Mouse (Mus musculus) kidney, adult 8-10 months (tissue): ENCODE measurements around the gene Cep97.
"Not testable (repeated sequence)": the region's sequence is repeated elsewhere in the genome, so short reads cannot be mapped to it uniquely, and the experiment has no call there.

Experiments used
- DNase-seq, 2 experiments: peaks; one replicate each; pipeline ENCODE4 v3.0.0; 2022

Gene Cep97

DNA sequence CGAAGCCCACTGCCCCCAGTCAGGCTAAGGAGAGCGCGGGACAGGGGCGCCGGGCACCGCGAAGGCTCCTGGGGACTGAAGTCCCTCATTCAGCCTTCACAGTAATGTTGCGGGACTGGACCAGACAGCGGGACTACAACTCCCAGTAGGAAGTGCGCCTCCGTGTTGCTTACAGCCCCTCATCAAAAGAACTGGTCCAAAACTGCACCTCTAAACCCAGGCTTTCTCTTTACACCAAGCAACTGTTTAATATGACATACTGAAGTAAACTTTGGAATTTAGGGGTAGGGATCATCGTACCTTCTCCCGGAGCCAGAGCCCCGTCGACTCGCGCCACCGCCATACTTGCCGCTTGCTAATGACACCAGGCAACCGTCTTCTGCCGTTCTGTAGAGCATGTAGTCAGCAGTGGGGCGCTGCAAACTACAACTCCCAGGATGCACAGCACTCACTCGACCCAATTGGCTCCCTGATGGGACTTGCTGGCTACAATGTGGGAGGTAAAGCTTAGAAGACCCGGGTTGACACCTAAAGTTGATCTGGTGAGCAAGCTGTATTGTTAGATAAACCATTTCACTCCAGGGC lies at the start of gene Cep97:
TSS of gene Cep97 (minus strand) at position 403 of the 585 bp plus-strand sequence.
- peak; percentile 93 to 94 for DNase-seq

DNA sequence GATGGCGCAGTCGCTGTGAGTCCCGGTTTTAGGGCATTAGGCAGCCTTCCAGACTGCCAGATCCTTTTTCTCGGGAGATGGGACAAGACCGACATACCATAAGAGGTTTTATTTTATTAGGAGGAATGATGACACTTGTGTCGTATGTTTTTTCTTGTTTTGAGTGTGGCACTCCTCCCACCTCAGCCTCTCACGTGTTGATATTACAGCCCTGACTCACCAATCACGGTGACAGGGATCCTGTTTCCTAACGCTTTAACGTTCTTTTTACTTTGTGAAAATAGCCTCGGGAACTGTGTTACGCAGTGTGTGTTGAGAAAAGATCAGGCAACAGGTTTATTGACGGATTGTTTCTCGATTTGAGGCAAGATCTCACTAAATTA lies 40.2 kb upstream of the Cep97 start:
- DNase-seq: peak; percentile 50 to 52

- peak; percentile 88 to 89 for DNase-seq
Observed at GRCm38 (mm10) chr16:55974256-55974902, 39.7 kb upstream of the Cep97 start.

DNA sequence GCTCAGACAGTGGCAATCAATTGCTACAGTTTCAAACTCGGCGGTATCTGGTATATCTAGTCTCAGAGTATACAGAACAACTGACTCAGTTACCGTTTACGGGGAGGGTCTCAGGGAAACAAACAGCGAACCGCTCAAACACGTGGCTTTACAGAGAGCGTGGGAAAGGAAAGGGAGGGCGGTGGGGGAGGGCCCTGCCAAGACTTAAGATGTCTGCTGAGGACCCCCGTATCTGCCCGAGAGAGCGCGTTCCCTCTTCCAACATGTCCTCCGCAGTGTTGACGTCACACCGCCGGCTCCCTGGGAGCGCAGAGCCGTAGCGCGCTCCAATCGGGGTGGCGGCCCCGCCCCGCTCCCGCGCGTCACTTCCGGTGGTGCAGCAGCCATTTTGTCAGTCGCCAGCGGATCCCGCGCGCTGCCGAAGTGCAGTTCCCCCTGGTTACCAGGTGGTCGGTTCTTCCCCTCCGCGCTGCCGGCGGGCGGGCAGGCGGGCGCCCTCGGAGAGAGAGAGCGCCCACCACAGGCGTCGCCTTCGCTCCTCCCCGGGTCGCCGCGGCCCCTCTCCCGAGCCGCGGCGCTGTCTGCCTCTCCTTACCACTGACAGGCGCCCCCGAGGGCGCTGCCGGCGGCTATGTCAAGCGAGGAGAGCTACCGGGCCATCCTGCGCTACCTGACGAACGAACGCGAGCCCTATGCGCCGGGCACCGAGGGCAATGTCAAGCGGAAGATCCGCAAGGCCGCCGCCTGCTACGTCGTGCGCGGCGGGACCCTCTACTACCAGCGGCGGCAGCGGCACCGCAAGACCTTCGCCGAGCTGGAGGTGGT lies 39.0 kb upstream of the Cep97 start, which contains the start of gene Zbtb11:
TSS of gene Zbtb11 (plus strand) at position 453 of the 825 bp plus-strand sequence.
- peak; percentile 98 for DNase-seq

- no peak for DNase-seq
Observed at GRCm38 (mm10) chr16:55972626-55973201, 38.1 kb upstream of the Cep97 start.

DNA sequence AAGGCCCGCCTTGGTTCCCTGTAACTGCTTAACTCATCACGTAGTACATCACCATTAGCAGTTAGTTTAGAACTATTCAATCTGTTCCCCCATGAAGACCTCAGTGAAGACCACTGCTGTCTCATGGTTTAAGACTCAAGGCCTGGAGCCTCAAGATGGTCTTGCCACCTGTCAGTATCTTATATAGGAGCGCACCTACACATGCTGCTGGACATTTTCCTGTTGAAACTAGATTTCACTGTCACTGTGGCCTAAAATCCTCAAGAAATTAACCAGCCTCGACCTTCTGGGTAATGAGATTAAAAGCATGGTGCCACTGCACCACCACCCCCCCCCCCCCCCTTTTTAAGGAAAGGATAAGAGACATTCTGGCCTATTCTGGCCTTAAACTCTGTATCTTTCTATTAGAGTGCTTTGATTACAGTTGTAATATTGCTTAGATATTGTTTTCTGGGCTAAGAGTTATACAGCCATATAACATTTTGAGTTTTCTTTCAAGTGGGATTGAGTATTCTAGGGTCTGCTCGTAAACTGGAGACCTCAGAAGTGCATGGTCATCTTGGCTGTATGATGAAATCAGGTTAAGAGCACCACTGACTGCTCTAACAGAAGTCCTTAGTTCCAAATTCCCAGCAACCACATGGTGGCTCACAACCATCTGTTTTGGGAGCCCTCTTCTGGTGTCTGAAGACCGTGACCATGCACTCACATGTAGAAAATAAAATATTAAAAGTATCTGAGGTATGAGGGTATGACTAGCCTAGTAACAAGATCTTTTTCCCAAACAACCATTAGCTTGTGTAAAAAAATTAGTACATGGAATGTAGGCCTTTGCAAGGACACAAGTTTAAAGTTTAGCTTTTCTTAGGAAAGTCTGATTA lies 37.3 kb upstream of the Cep97 start:
- DNase-seq: no peak

DNA sequence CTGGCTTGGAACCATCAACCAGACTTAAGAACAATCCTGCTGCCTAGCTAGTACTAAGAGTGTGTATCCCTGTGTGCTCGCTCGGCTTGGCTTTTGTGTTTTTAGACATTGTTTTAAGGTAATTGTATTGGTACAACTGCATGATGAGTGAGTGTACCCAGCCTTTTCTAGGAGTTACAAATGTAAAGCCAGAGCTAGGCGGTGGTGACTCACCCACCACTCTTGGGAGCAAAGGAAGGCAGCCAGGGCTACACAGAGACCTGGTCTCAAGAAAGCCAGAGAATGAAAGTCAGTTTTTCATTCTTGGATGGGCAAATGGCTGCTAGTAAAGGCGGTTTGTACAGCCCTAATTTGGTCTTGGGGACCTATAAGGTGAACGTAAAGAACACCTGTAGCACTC lies 35.8 kb upstream of the Cep97 start:
- DNase-seq: no peak

DNA sequence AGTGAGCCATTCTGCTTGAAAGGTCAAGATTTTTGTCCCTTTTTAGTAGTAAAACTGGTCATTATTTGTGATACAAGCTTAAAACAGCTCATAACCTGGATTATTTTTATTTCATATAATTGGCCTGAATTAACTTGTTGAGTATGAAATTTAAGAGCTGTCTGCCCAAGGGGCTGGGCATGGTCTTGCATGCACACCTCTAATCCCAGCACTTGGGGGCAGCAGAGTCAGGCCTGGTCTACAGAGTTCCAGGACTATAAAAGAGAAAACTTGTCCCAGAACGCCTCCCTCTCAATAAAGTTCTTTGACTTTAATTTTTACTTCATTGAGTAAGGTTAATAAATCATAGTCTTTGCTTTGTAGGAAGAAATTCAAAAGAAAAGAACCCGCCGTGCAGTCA lies 34.5 kb upstream of the Cep97 start:
- DNase-seq: peak in 1 of 2 experiments; percentile 35

GRCm38 (mm10) chr16:55967221-55967620 lies 32.6 kb upstream of the Cep97 start:
- DNase-seq: no peak

- peak; percentile 94 to 96 for DNase-seq
Observed at GRCm38 (mm10) chr16:55966212-55966871, 31.7 kb upstream of the Cep97 start, which contains the start of gene Rpl24. Gene Rpl24 (plus strand): TSS chr16:55966275.

- peak in 1 of 2 experiments; percentile 37 for DNase-seq
Observed at GRCm38 (mm10) chr16:55964126-55964949, 29.7 kb upstream of the Cep97 start.

- not testable (repeated sequence) for DNase-seq
Observed at GRCm38 (mm10) chr16:55963068-55963467, 28.4 kb upstream of the Cep97 start.

- not testable (repeated sequence) for DNase-seq
Observed at GRCm38 (mm10) chr16:55954196-55954595, 19.5 kb upstream of the Cep97 start.

GRCm38 (mm10) chr16:55952771-55953170 lies 18.1 kb upstream of the Cep97 start:
- DNase-seq: no peak

- DNase-seq: no peak
Observed at GRCm38 (mm10) chr16:55951679-55952327, 17.1 kb upstream of the Cep97 start.

DNA sequence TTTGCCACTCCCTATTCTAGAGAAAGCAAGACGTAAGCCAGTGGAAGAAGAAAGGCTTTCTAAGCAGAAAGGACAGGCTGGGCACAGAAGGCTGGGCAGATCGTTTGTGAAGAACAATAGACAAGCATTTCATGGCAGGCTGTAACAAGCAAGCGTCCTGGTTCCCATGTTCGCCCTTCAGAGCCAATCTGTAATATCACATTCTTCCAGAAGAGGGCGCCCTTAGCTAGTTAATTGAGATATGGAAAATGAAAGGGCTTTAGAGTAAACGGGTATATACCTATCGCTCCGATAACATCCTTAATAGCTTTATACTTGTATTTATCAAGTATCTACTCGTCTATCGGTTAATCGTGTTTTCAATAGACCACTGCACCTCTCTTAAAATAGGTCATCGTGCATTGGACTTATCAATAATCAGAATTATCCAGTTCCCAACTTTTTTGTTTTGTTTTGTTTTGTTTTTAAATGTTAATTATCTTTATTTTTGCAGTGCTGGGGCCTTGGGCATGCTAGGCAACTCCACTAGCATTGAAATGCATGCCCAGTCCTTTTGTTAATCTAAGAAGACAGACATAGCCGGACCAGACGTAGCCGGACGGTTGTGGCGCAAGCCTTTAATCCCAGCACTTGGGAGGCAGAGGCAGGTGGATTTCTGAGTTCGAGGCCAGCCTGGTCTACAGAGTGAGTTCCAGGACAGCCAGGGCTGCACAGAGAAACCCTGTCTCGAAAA lies 16.5 kb upstream of the Cep97 start:
- peak; percentile 61 to 82 for DNase-seq

DNA sequence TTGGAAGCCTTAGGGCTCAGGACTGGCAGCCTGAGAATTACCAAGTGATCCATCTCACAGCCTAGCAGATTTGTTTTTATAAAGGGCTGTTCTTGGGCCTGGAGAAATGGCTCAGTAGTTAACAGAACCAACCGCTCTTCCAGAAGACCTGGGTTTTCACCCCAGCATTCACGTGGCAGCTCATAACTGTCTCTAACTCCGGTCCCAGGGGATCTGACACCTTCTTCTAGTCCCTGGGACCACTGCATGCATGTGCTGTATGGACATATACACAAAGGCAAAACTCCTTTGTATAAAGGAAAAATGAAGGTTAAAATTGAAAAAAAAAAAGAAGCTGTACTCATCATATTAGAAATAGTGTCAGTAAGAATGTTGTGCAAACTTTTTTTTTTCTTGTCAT lies 15.8 kb upstream of the Cep97 start:
- DNase-seq: no peak

DNA sequence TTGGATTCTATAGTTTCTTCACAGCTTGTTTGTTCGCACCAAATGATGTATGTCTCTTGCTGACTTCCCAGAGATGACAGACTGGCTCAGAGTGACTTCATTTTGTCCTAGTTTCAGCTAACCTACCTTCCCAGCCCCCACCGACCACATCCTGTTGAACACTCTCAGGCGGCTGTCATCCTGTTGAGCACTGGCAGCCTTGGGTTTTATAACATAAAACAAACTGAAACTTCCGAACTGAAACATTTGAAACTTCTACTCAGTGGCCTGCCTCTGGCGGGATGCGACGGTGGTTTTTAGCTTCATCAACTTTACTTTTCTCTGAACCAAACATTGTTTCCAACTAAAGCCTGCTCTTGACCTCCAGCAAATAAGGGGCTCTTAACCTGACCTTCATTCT lies 14.3 kb upstream of the Cep97 start:
- no peak for DNase-seq

GRCm38 (mm10) chr16:55947876-55948410 lies 13.3 kb upstream of the Cep97 start:
- DNase-seq: not testable (repeated sequence)
